Mouse (Mus musculus) embryo, embryonic 11.5 days (tissue): ENCODE measurements at regions not wholly inside any gene's neighbourhood (a gene's known extent, or its start where the extent isn't known, plus 50 kb on each side); places are given as distances from the start of the nearest gene placed in this dataset.
"Not testable (repeated sequence)": the region's sequence is repeated elsewhere in the genome, so short reads cannot be mapped to it uniquely, and the experiment has no call there.

Experiments used
- DNase-seq: peaks from one replicate; pipeline ENCODE4 v3.0.0-alpha.2; 2012; ENCODE audit warnings: low read depth, low spot score

DNA sequence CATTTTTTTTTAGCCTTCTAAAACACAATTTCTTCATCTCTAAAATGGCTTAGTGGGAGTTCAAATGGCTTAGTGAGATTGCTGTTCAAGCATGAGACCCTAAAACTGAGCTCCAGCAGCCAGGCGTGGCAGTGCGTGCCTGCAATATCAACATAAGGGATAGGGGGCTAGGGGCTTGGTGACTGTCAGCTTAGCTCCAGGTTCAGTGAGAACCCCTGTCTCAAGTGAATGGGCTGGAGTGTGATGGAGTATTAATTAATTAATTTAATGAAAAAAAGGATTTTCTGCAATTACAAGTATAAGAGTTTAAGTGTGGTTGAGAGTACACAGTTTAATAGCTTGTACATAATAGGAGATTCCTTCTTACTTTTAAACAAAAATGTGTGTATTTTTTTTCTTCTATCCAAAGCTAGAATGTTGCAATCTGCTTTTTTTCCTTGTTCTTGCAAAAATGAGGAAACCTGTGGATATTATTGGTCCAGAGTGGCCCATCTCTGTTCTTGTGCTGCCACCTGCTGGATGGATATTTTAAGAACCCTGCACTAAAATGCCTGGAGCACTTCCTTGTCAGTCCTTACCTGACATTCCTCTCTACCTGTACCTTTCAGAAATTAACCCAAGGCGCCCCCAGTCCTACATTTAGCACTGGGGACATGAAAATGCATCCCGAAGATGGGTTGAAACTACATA, 54.0 kb upstream of the Usp47 start:
- peak; percentile 48 for DNase-seq

DNA sequence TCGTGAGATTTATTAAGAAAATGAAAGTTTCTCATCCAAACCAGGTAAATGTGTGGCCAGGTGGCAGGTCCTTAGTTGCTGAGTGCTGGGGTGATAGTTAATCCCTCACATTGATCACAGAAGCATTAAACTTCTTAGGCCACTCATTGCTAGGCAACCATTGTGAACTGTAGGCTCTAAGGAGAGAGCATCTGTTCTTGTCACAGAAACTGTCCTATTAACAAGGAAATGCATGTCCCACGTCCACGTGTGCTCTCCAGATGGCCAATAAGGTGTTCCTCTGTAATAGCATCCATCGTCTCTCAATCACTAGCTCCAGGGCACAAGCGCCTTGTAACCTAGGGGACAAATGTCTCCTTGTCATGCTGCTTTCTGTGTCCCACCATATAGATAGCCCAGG, 55.0 kb upstream of the Usp47 start:
- DNase-seq = no peak

DNA sequence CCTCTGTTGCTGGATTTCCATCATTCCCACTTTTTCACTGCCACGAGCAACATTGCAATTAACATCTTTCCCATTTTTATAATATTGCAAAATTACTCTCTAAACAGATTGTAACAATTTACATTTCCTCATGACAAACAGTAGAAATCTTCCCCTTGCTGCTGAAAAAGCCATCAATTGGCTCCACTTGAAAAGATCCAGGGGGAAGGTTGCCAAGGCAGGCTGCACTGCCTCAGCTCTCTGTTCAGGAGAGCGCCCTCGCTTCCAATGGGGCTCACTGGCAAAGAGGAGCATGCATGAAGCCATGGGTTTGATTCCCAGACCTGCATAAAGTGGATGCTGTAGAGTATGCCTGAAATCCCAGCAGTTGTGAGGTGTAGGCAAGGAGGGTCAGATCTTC, 56.6 kb upstream of the Usp47 start:
- DNase-seq = no peak

- DNase-seq = no peak
These were observed 59.3 kb upstream of the Usp47 start for GRCm38 (mm10) chr7:111963969-111964368.

GRCm38 (mm10) chr7:111959977-111960376, 63.3 kb upstream of the Usp47 start:
- DNase-seq = no peak

GRCm38 (mm10) chr7:111956671-111957070, 66.6 kb upstream of the Usp47 start:
- DNase-seq = no peak

DNA sequence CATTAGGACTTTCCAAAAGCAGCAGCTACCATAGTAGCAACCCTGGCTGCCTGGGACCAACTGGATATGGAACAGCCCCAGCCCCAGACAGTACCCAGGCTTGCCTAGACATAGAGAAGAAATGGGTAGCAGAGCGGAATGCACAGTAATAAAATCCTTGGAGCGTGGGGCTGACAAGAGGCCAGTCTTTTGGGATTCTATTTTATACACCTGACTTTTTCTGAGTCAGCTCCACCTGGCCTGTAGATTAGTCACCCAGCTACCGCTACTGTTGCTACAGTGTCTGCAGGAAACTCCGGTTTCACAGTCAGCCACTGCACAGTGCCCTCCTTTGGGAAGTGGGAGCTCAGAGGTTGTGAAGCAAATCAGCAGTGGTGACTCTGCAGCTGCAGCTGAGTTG, 83.7 kb upstream of the Usp47 start:
- no peak for DNase-seq

DNA sequence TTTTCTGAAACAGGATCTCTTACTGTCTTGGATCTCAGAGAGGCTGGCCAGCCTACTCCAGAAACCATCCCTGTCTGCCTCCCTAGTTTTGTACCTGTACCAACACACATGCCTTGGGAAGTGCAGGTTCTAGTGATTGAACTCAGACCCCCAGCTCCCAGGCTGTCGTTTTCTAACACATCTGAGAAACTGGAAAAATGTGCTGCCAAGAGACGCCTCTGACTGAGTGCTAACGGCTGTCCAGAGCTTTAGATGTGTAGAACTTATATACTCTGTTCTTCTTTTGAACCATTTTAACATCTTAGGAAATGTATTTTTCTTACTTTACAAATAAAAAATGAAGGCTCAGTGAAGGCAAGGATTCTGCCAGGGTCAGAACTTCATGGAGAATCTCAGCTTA, 85.8 kb upstream of the Usp47 start:
- DNase-seq = no peak

GRCm38 (mm10) chr7:111937102-111937501, 86.2 kb upstream of the Usp47 start:
- DNase-seq = no peak

GRCm38 (mm10) chr7:111932725-111933124, 90.6 kb upstream of the Usp47 start:
- no peak for DNase-seq

DNA sequence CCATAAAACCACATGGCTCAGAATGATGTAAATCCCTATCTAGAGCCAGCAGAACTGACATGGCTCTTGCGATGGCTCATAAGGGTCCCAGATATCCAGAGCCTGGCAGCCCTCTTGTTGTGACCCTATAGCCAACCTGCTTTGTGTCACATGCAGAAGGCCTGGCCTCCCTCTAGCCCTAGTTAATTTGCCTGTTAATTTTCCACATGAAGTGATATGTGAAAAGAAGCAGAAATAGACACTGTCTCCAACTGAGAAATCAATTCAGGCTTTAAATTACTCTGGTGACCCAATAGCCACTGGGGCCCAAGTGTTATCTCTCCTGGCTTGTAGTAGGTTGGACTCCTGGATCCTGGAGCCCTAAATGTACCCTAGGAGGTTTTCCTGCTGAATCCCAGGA, 103.3 kb upstream of the Usp47 start:
- no peak for DNase-seq

DNA sequence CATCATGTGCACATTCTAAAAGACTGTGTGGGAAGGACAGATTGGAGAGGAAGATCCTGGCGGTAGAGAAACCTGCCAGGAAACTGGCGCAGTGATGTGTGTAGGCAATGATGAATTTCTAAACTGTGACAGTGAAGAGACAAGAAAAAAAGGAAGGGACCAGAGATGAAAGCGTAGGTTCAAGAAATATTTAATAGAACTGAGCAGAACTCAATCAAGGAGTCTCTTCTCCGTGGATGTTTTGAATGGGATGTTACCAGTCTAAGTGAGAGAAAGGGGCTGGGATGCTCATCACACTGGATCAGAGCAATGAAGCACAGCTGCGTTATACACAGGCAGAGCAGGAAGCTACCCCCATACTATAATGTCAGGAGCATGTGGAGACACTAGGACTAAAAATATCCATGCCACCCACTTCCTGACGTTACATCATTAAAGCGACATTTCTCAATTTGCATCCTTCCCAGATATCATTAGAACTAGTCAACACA, 119.5 kb upstream of the Usp47 start:
- DNase-seq = no peak

DNA sequence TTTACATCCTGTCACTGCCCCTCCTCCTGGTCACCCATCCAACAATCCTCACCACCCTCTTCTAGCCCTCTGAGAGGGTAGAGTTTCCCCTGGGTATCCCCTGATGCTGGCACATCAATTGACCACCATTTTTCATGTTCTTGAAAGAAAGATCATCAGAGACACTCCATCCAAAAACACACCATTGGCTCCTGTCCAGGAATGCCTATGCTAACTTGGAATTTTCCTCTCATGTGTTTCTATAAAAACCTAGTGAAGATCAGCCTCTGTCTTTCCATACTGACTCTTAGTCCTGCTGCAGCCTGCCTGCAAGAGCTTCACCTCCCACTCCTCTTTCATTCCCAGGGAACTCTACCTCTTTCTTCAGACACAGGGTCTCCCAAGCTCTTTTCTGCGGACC, 117.2 kb upstream of the Galnt18 start:
- DNase-seq = no peak

GRCm38 (mm10) chr7:111896255-111896654, 116.5 kb upstream of the Galnt18 start:
- DNase-seq = no peak

GRCm38 (mm10) chr7:111882991-111883390, 103.2 kb upstream of the Galnt18 start:
- DNase-seq = no peak

GRCm38 (mm10) chr7:111880067-111880675, 100.4 kb upstream of the Galnt18 start:
- DNase-seq = no peak

GRCm38 (mm10) chr7:111877591-111877990, 97.8 kb upstream of the Galnt18 start:
- no peak for DNase-seq

- DNase-seq = no peak
These were observed 96.2 kb upstream of the Galnt18 start for GRCm38 (mm10) chr7:111875949-111876348.

- no peak for DNase-seq
These were observed 89.6 kb upstream of the Galnt18 start for GRCm38 (mm10) chr7:111869337-111869736.

- no peak for DNase-seq
These were observed 83.3 kb upstream of the Galnt18 start for GRCm38 (mm10) chr7:111863035-111863434.

DNA sequence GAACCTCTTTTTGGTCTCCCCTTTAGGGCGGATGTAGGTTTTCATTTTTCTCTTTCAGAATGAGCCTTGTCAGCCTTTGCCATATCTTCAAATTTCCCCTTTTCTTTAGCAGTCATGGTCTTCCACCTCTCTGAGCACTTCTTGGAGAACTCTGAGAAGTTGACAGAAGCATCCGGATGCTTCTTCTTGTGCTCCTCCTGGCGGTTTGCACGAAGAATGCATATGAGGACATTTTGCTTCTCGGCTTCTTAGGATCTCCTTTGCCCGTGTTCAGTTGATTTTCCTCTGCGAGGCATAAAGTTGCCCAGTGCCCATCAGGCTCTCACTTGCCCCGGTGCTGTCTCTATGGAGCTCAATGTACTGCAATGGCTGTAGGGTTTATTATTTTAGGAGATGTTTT, 78.5 kb upstream of the Galnt18 start:
- DNase-seq = not testable (repeated sequence)

- no peak for DNase-seq
These were observed 77.2 kb upstream of the Galnt18 start for GRCm38 (mm10) chr7:111856977-111857376.

GRCm38 (mm10) chr7:111855309-111855708, 75.5 kb upstream of the Galnt18 start:
- no peak for DNase-seq
